Mouse (Mus musculus) cerebellum, adult 2 months (tissue): ENCODE results near the gene Tulp1. TPM values are rescaled to one million over a fixed set of nuclear protein-coding genes. Genes with fewer than 3 reads are reported as not detected.

Source experiments
- DNase-seq, 2 experiments: peaks; one replicate each; pipeline ENCODE4 v3.0.0; 2021
- H3K27ac ChIP-seq: fragments of 200-500 bp; 2 replicates; pipeline ENCODE4 v1.5.1; 2012; ENCODE audit warnings: low read length, control low read depth, inconsistent platforms; ENCODE audit not compliant: insufficient read depth
- H3K27me3 ChIP-seq: fragments of 200-500 bp; 2 replicates; pipeline ENCODE4 v1.6.1; 2012; ENCODE audit warnings: inconsistent platforms, mild to moderate bottlenecking, low read length, moderate library complexity; ENCODE audit not compliant: control insufficient read depth, insufficient read depth
- H3K4me1 ChIP-seq: fragments of 200-500 bp; 2 replicates; pipeline ENCODE4 v1.6.1; 2011; ENCODE audit warnings: low read length; ENCODE audit not compliant: control insufficient read depth, insufficient read depth
- H3K4me3 ChIP-seq: fragments of 200-500 bp; replicated peaks from 2 replicates; pipeline ENCODE3; 2011; ENCODE audit warnings: mild to moderate bottlenecking, low read depth, low read length, control low read depth; ENCODE audit not compliant: insufficient read depth
- CTCF ChIP-seq: fragments of 200-500 bp; IDR thresholded peaks from 2 replicates; pipeline ENCODE4 v1.5.1; 2011; ENCODE audit warnings: low read depth, mild to moderate bottlenecking, control low read depth, low read length, moderate library complexity, borderline replicate concordance; ENCODE audit not compliant: insufficient read depth
- POLR2A ChIP-seq: fragments of 200-500 bp; IDR thresholded peaks from 2 replicates; pipeline ENCODE4 v1.6.1; 2011; ENCODE audit warnings: low read length, control low read depth, borderline replicate concordance; ENCODE audit not compliant: insufficient read depth
- WGBS: fragments of 180-500 bp; shearing (Covaris S2); methylation state at CpG from one replicate; pipeline ENCODE4 v1.1.7; 2018; 5-methylcytosine and 5-hydroxymethylcytosine counted together
- polyA plus RNA-seq: library from polyadenylated mRNA; depleted of rRNA; stranded (reverse); fragments of >200 nt; gene quantifications from 2 replicates; pipeline ENCODE4 v1.2.3, GENCODE M21; 2012

Gene Tulp1
- polyA plus RNA-seq, 1 experiment: not detected

DNA sequence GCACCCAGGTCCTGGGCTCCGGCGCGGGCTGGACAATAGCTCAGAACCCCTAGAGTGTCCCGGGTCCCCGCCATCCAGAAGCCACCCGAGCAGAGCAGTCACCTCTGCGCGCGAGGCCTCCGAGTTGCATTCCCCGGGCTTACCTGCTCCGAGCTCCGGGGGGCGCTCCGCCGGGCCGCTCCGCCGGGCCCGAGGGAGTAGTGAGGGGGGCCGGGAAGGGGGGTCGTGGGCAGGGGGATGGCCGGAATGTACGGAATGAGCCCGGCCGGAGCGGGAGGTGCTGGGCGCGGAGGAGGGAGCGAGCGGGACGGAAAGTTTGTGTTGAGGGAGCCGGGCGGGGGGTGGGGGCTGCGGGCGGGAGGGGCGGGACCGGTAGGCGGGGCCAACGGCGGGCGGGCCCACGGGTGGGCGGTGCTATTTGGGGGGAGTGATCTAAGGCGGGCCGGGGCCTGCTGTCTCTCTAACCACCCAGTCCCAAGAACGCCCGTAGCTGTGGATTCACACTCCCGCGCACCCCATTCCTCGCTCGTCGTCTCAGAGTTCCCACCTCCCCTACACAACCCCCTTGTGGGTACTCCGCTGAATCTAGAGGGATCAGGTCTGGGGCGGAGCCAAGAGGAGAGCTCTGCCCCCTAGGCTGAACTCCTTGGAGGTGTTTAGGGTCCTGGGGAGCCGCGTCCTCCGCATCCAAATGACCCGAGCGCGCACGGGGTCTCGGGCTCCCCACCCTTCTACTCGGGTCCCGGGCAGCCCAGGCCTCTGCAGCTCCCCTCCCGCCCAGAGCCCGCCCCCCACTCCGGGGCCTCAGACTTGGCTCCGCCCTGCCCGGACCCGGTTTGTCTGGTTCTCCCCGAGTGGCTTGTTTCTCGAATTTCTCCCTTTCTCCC is 14.3 kb downstream of the Tulp1 start, which contains the start of gene Tead3:
Tead3 (minus strand) TSS at position 352 of the 887 bp plus-strand sequence.
- Histone ChIP-seq H3K27ac (no peak within 1 kb of the TSS), H3K27me3 (peaks cover 7% of the 10 kb centered on the region; the same call in 1 of the 2 replicates), H3K4me1 (no peaks in the 10 kb centered on the region), H3K4me3 (peak within 1 kb of the TSS; percentile 41)
- no peak for TF ChIP-seq CTCF
- no peak for TF ChIP-seq POLR2A
- DNase-seq: no peak
- WGBS: under 1% methylated on average over 60 of the region's 73 CpGs

DNA sequence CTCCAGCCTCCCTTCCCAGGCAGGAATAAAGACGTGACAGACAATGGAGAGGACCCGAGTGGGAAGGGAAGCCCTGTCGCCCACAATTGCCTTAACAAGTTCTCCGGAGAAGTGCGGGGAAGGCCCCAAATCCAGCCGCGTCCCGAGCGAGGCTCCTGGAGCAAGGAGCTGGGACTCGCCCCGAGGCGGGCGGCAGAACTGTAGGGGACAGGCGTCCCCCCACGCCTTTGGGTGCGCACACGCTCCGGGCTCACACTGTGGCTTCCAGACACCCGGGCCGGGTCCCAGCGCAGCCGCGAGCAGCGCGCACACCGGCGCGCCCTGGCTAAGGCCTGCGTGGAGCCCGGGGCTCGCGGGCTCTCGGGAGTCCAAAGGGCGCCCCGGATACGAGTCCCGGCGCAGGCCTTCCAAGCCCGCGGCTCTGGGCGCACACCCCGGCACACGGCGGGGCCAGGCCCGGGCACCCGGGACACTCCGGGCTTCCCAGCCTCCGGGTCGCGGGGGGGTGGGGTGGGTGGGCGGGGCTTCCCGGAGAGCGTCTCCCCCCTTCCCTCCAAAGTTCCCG is 15.0 kb downstream of the Tulp1 start:
- WGBS: 2% methylated on average over 50 of the region's 54 CpGs
- Histone ChIP-seq H3K27ac (no peak overlapping the region), H3K4me1 (no peaks in the 10 kb centered on the region), H3K4me3 (peak overlapping the region; percentile 5), H3K27me3 (peaks cover 7% of the 10 kb centered on the region; the same call in 1 of the 2 replicates)
- TF ChIP-seq CTCF (no peak), POLR2A (no peak)
- no peak for DNase-seq

DNA sequence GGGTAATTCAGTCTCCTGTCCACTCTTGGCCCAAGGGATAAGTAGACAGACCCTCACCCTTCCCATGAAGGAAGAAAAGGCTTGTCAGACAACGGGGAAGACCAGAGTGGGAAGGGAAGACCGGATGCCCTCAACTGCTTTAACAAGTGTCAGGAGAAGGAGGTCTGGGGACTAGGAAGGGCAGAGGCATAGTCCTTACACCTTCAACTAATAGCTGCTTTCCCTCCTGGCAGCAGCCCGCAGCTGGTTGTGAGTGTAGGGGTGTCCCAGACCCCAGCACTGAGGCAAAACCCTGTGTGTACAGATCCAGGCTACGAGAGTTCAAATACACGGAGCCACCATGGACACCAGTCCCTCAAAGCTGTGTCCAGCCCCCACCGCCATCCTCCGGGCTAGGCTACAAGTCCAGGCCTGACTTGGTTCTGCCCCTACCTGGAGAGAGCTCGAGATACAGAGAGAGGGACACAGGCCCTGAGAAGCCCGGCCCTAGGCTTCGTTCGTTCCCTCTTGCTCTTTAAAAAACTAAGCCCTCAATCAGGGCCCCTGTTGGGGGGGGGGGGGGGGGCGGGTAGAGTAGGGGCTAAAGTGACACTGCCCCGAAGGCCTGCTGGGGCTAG is 15.7 kb downstream of the Tulp1 start:
- Histone ChIP-seq H3K27ac (no peak overlapping the region), H3K4me1 (no peaks in the 10 kb centered on the region), H3K27me3 (peaks cover 7% of the 10 kb centered on the region; the same call in 1 of the 2 replicates), H3K4me3 (peak overlapping the region; percentile 5)
- DNase-seq: no peak
- no peak for TF ChIP-seq CTCF
- no peak for TF ChIP-seq POLR2A
- 42% methylated on average over 13 of the region's 13 CpGs for WGBS

DNA sequence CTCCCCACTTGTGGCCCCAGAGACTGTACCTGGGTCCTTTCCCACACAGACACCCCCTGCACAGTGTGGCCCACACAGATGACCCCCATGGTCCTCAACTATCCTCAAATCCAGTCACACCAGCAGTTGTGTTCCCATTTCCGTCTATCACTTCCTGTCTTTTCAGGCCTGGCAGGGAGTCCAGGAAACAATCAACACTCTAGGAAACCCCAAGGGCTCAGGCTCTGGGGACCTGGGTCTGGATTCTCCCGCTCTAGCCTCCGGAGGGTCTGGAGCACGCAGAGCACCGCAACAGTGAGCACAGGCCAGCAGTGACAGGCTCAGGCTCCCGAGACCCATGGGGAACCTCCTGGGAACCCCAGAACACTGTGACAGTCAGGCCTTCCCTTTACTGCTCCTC is 16.8 kb downstream of the Tulp1 start:
- H3K27ac ChIP-seq: no peak overlapping the region
- WGBS: 65% methylated on average over 6 of the region's 6 CpGs
- no peak for DNase-seq

DNA sequence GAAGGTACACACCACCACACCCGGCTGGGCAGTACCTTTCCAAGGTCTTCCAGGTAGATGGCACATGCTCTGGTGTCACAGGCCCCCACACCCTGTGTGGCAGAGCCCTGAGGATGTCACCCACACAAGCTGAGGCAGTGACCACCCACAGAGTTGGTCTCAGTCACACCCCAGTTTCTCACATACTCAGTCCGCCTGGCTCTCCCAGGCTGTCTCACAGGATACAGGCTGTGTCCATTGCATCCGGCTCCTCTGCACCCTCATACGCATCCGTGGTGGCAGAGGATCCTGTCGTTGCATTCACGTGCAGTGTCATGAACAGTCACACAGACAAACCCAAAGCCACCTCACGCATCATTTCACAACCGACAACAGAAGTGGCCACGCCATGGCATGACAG is 17.7 kb downstream of the Tulp1 start:
- Histone ChIP-seq H3K4me1 (no peaks in the 10 kb centered on the region), H3K27me3 (peaks cover 7% of the 10 kb centered on the region; the same call in 1 of the 2 replicates), H3K4me3 (no peak overlapping the region), H3K27ac (no peak overlapping the region)
- no peak for TF ChIP-seq CTCF
- no peak for TF ChIP-seq POLR2A
- DNase-seq: no peak
- 77% methylated on average over 10 of the region's 10 CpGs for WGBS

More for the DNA sequence above, 16.8 kb downstream of the Tulp1 start:
- Histone ChIP-seq H3K4me1 (no peaks in the 10 kb centered on the region), H3K4me3 (no peak overlapping the region), H3K27me3 (peaks cover 7% of the 10 kb centered on the region; the same call in 1 of the 2 replicates)
- TF ChIP-seq POLR2A: no peak
- no peak for TF ChIP-seq CTCF

DNA sequence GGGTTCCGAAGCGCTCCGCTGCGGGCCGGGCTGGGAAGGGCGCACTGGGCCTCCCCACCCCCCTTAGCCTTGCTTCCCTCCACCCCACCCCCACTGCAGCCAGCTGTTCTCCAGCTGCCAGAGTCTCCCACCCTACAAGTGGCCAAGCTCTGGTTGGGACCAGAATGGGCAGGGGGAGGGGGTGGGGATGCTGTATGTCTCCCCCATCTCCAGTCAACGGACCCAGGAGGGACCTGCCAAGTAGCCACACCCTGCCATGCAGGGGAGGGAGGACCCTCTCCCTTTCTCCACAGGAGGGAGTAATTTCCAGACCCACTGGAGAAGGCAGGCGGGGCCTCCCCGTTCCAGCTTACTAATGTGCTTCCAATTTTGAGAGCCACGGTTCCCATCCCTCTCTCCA is 19.1 kb downstream of the Tulp1 start:
- Histone ChIP-seq H3K27ac (no peak overlapping the region), H3K4me1 (no peaks in the 10 kb centered on the region), H3K27me3 (peaks cover 4% of the 10 kb centered on the region; the same call in 1 of the 2 replicates), H3K4me3 (no peak overlapping the region)
- no peak for TF ChIP-seq CTCF
- TF ChIP-seq POLR2A: no peak
- WGBS: 21% methylated on average over 10 of the region's 10 CpGs
- no peak for DNase-seq

DNA sequence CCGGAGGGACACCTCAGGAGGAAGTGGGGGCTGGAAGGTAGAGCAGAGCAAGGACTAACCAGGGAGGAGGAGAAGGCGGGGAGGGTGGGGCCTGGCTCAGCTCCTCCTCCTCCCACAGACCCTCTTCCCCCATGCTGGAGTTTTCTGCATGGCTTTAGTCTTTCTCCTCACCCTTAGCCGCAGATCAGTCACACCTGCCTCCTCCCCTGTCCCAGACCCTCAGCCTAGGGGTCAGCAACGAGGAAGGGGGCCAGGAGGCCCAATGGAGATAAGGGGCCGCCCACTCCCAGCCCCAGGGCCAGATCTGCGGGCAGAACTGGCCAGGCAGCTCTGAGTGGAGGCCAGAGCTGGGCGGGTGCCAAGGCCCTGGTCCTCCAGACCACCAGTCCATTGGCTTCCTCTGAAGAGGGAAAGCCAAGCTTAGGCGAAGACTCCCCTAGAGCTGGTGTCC is 19.7 kb downstream of the Tulp1 start:
- 11% methylated on average over 8 of the region's 8 CpGs for WGBS

More for the DNA sequence above, 19.7 kb downstream of the Tulp1 start:
- no peak overlapping the region for H3K27ac ChIP-seq
- DNase-seq: no peak
- H3K27me3 ChIP-seq: peaks cover 1% of the 10 kb centered on the region; the same call in 1 of the 2 replicates
- TF ChIP-seq CTCF (no peak), POLR2A (no peak)
- no peaks in the 10 kb centered on the region for H3K4me1 ChIP-seq
- H3K4me3 ChIP-seq: no peak overlapping the region
